Mouse (Mus musculus) hindbrain, embryonic 14.5 days (tissue): ENCODE data around the gene Ak1. TPM values are rescaled to one million over a fixed set of nuclear protein-coding genes. Genes with fewer than 3 reads are reported as not detected.

Experiments used
- ATAC-seq: fragments of 200-750 bp; cut with Nextera tagmentation; 2 replicates; pipeline ENCODE4 v1.8.0; 2017; ENCODE audit warnings: moderate number of reproducible peaks, mild to moderate bottlenecking, moderate TSS enrichment, moderate library complexity; ENCODE audit not compliant: low FRiP score
- DNase-seq: peaks from one replicate; pipeline ENCODE4 v3.0.0-alpha.2; 2015; ENCODE audit warnings: low spot score
- H3K27ac ChIP-seq: fragments of 300-500 bp; sonication (generic); 2 replicates; pipeline ENCODE4 v1.5.1; 2014; ENCODE audit warnings: mild to moderate bottlenecking, moderate library complexity
- H3K27me3 ChIP-seq: fragments of 300-500 bp; sonication (generic); 2 replicates; pipeline ENCODE4 v1.6.1; 2014; ENCODE audit warnings: mild to moderate bottlenecking, low read length, mixed read lengths; ENCODE audit not compliant: control insufficient read depth, insufficient read depth
- H3K36me3 ChIP-seq: fragments of 300-500 bp; sonication (generic); replicated peaks from 2 replicates; pipeline ENCODE4 v1.6.1; 2014; ENCODE audit not compliant: control insufficient read depth, insufficient read depth
- H3K4me1 ChIP-seq: fragments of 300-500 bp; sonication (generic); replicated peaks from 2 replicates; pipeline ENCODE4 v1.6.1; 2014; ENCODE audit warnings: antibody characterized with exemption, low read length, mixed read lengths; ENCODE audit not compliant: control insufficient read depth, insufficient read depth
- H3K4me2 ChIP-seq: fragments of 300-500 bp; sonication (generic); replicated peaks from 2 replicates; pipeline ENCODE4 v1.6.1; 2014; ENCODE audit warnings: mild to moderate bottlenecking, moderate library complexity
- H3K4me3 ChIP-seq: fragments of 300-500 bp; sonication (generic); replicated peaks from 2 replicates; pipeline ENCODE4 v1.5.1; 2014; ENCODE audit warnings: mild to moderate bottlenecking, low read length
- H3K9ac ChIP-seq: fragments of 300-500 bp; sonication (generic); 2 replicates; pipeline ENCODE4 v1.6.1; 2014
- H3K9me3 ChIP-seq: fragments of 300-500 bp; sonication (generic); 2 replicates; pipeline ENCODE4 v1.6.1; 2016; ENCODE audit warnings: low read length; ENCODE audit not compliant: control insufficient read depth
- WGBS: fragments of 180-500 bp; shearing (Covaris S2); extraction: QIAGEN DNeasy Blood & Tissue Kit; methylation state at CpG from one replicate; pipeline ENCODE4 v1.1.7; 2014; 5-methylcytosine and 5-hydroxymethylcytosine counted together
- polyA plus RNA-seq: library from polyadenylated mRNA; unstranded; fragments of >200 nt; fragmentation: Nextera tagmentation; extraction: Ambion mirVana; gene quantifications from 2 replicates; pipeline ENCODE4 v1.2.1, GENCODE M21; 2014

Ak1 gene
- polyA plus RNA-seq, 1 experiment from 2014 or later: 78.1 TPM

- DNase-seq: no peak
- H3K4me1 ChIP-seq: no peaks in the 10 kb centered on the region
- H3K27me3 ChIP-seq: no peaks in the 10 kb centered on the region
- ATAC-seq: no peak
- no peak overlapping the region for H3K4me3 ChIP-seq
- WGBS: 89% methylated on average over 5 of the region's 5 CpGs
- no peaks in the 10 kb centered on the region for H3K9me3 ChIP-seq
- H3K4me2 ChIP-seq: no peak overlapping the region
- peaks cover 13% of the 10 kb centered on the region for H3K36me3 ChIP-seq
- H3K9ac ChIP-seq: no peak overlapping the region
- no peak overlapping the region for H3K27ac ChIP-seq
Observed at GRCm38 (mm10) chr2:32597699-32598098, 23.9 kb upstream of the Ak1 start.

GRCm38 (mm10) chr2:32598506-32598905, 23.1 kb upstream of the Ak1 start:
- no peak overlapping the region for H3K27ac ChIP-seq
- WGBS: 92% methylated on average over 8 of the region's 8 CpGs
- H3K9ac ChIP-seq: no peak overlapping the region
- no peak overlapping the region for H3K4me3 ChIP-seq
- H3K4me1 ChIP-seq: no peaks in the 10 kb centered on the region
- no peaks in the 10 kb centered on the region for H3K9me3 ChIP-seq
- no peak for DNase-seq
- no peak overlapping the region for H3K4me2 ChIP-seq
- no peaks in the 10 kb centered on the region for H3K27me3 ChIP-seq
- H3K36me3 ChIP-seq: peaks cover 13% of the 10 kb centered on the region
- no peak for ATAC-seq

GRCm38 (mm10) chr2:32599409-32599808, 22.1 kb upstream of the Ak1 start, which contains the start of gene St6galnac6:
TSS of gene St6galnac6 (plus strand) at chr2:32599709.
- no peak within 1 kb of the TSS for H3K9ac ChIP-seq
- no peak within 1 kb of the TSS for H3K4me3 ChIP-seq
- no peaks in the 10 kb centered on the region for H3K4me1 ChIP-seq
- H3K36me3 ChIP-seq: peaks cover 13% of the 10 kb centered on the region
- H3K9me3 ChIP-seq: no peaks in the 10 kb centered on the region
- H3K4me2 ChIP-seq: no peak within 1 kb of the TSS
- H3K27me3 ChIP-seq: no peaks in the 10 kb centered on the region
- no peak within 1 kb of the TSS for H3K27ac ChIP-seq
- ATAC-seq (no peak), DNase-seq (no peak)
- 89% methylated on average over 3 of the region's 3 CpGs for WGBS

- Histone ChIP-seq H3K4me3 (no peak overlapping the region), H3K36me3 (no peaks in the 10 kb centered on the region), H3K9me3 (no peaks in the 10 kb centered on the region), H3K9ac (no peak overlapping the region), H3K27ac (no peak overlapping the region), H3K27me3 (no peaks in the 10 kb centered on the region), H3K4me2 (no peak overlapping the region), H3K4me1 (no peaks in the 10 kb centered on the region)
- WGBS: 41% methylated on average over 8 of the region's 8 CpGs
- DNase-seq (no peak), ATAC-seq (0 out of 2 replicates have a peak, but pooled peaks have one; percentile 22)
Observed at GRCm38 (mm10) chr2:32601417-32602065, 20.0 kb upstream of the Ak1 start.

GRCm38 (mm10) chr2:32602600-32603054, 18.9 kb upstream of the Ak1 start:
- Histone ChIP-seq H3K9me3 (no peaks in the 10 kb centered on the region), H3K4me3 (peak overlapping the region; percentile 8), H3K4me1 (peaks cover 6% of the 10 kb centered on the region; the same call in 1 of the 2 replicates), H3K4me2 (peak overlapping the region; percentile 32; the same call in 1 of the 2 replicates), H3K27ac (no peak overlapping the region), H3K9ac (no peak overlapping the region), H3K27me3 (no peaks in the 10 kb centered on the region), H3K36me3 (no peaks in the 10 kb centered on the region)
- ATAC-seq: no peak
- under 1% methylated on average over 11 of the region's 11 CpGs for WGBS
- DNase-seq: peak; percentile 80

- H3K4me2 ChIP-seq: no peak overlapping the region
- H3K9me3 ChIP-seq: no peaks in the 10 kb centered on the region
- H3K9ac ChIP-seq: no peak overlapping the region
- H3K4me1 ChIP-seq: peaks cover 18% of the 10 kb centered on the region; the same call in 1 of the 2 replicates
- no peak for ATAC-seq
- H3K4me3 ChIP-seq: no peak overlapping the region
- H3K36me3 ChIP-seq: no peaks in the 10 kb centered on the region
- no peaks in the 10 kb centered on the region for H3K27me3 ChIP-seq
- H3K27ac ChIP-seq: no peak overlapping the region
- DNase-seq: no peak
- 46% methylated on average over 10 of the region's 10 CpGs for WGBS
Observed at GRCm38 (mm10) chr2:32604631-32605030, 16.9 kb upstream of the Ak1 start.

- 12% methylated on average over 49 of the region's 55 CpGs for WGBS
- H3K27me3 ChIP-seq: no peaks in the 10 kb centered on the region
- H3K36me3 ChIP-seq: no peaks in the 10 kb centered on the region
- DNase-seq (peak; percentile 80), ATAC-seq (peak; percentile 87)
- peak overlapping the region; percentile 90 for H3K4me2 ChIP-seq
- no peaks in the 10 kb centered on the region for H3K9me3 ChIP-seq
- peaks cover 23% of the 10 kb centered on the region; the same call in 1 of the 2 replicates for H3K4me1 ChIP-seq
- peak overlapping the region; percentile 78 for H3K9ac ChIP-seq
- H3K27ac ChIP-seq: no peak overlapping the region
- H3K4me3 ChIP-seq: peak overlapping the region; percentile 77
Observed at GRCm38 (mm10) chr2:32606161-32607142, 15.1 kb upstream of the Ak1 start.

- no peaks in the 10 kb centered on the region for H3K9me3 ChIP-seq
- H3K9ac ChIP-seq: peak overlapping the region; percentile 78
- no peaks in the 10 kb centered on the region for H3K36me3 ChIP-seq
- H3K27ac ChIP-seq: no peak overlapping the region
- peaks cover 23% of the 10 kb centered on the region; the same call in 1 of the 2 replicates for H3K4me1 ChIP-seq
- peak overlapping the region; percentile 77 for H3K4me3 ChIP-seq
- ATAC-seq (peak; percentile 38), DNase-seq (no peak)
- WGBS: 6% methylated on average over 34 of the region's 34 CpGs
- no peaks in the 10 kb centered on the region for H3K27me3 ChIP-seq
- H3K4me2 ChIP-seq: peak overlapping the region; percentile 90
Observed at GRCm38 (mm10) chr2:32607262-32607947, 14.2 kb upstream of the Ak1 start.
